Comparison of ENCODE assay signal across 22 mouse cellular contexts in genomic region chr4:141468576-141468975, GRCm38 (mm10). TPM values are rescaled to one million over a fixed set of nuclear protein-coding genes. Genes with fewer than 3 reads are reported as not detected.
A peak's percentile ranks its signal among the peaks of the same experiment; 100 is the strongest.
DNase-seq lines count a peak whose midpoint lies in the region; ATAC-seq and TF ChIP-seq lines count a peak whose summit lies in the region.
"Had no signal": no experiment of that assay in that cellular context is flagged by ENCODE, and none has a peak within 500 bp of the region (broad histone marks: within the 10 kb centered on the region; RNA-seq: fewer than 3 reads in every experiment).

No protein-coding gene starts in this region.

- H3K27me3 ChIP-seq in lung, embryonic 16.5 days (ENCODE audit: control insufficient read depth, insufficient read depth, low read depth, low read length), result no peaks in the 10 kb centered on the region
- H3K27me3 ChIP-seq in liver, embryonic 11.5 days (replicated peaks; ENCODE audit: control insufficient read depth, insufficient read depth, low read length), result no peaks in the 10 kb centered on the region
- H3K27me3 ChIP-seq in midbrain, embryonic 15.5 days (replicated peaks), result no peaks in the 10 kb centered on the region
- H3K27me3 ChIP-seq: limb, embryonic 13.5 days; neural tube, embryonic 13.5 days had no signal

- intact Hi-C loops in gastrocnemius, adult 2 months (cut with DNase I), result no loop called here

- H3K4me2 ChIP-seq in lung, embryonic 16.5 days (ENCODE audit: low read depth, low read length), result no peak overlapping the region
- H3K4me2 ChIP-seq in liver, embryonic 11.5 days, result no peak overlapping the region
- no peak overlapping the region for H3K4me2 ChIP-seq in midbrain, embryonic 15.5 days
- H3K4me2 ChIP-seq: limb, embryonic 13.5 days; neural tube, embryonic 13.5 days had no signal

- H3K4me3 ChIP-seq in gastrocnemius, adult 2 months, result no peak overlapping the region
- no peak overlapping the region for H3K4me3 ChIP-seq in lung, embryonic 16.5 days (ENCODE audit: low read length)
- no peak overlapping the region for H3K4me3 ChIP-seq in lung, adult 2 months (replicated peaks; ENCODE audit: extremely low read depth, low read depth, low read length)
- no peak overlapping the region for H3K4me3 ChIP-seq in liver, embryonic 11.5 days (ENCODE audit: low read depth, low read length)
- H3K4me3 ChIP-seq in midbrain, embryonic 15.5 days, result no peak overlapping the region
- H3K4me3 ChIP-seq: hindbrain, embryonic 10.5 days; left cerebral cortex, adult 2 months; limb, embryonic 13.5 days; neural tube, embryonic 13.5 days had no signal

- no peak overlapping the region for H3K9ac ChIP-seq in lung, embryonic 16.5 days (ENCODE audit: low read length)
- no peak overlapping the region for H3K9ac ChIP-seq in liver, embryonic 11.5 days (ENCODE audit: low read depth, low read length)
- H3K9ac ChIP-seq in midbrain, embryonic 15.5 days, result no peak overlapping the region
- H3K9ac ChIP-seq: limb, embryonic 13.5 days; neural tube, embryonic 13.5 days had no signal

- WGBS in lung, embryonic 16.5 days, result 45% methylated on average over 10 of the region's 10 CpGs
- WGBS in lung, adult 2 months, result 34% methylated on average over 10 of the region's 10 CpGs
- WGBS in liver, embryonic 11.5 days, result 74% methylated on average over 10 of the region's 10 CpGs
- 64% methylated on average over 10 of the region's 10 CpGs for WGBS in midbrain, embryonic 15.5 days

- H3K36me3 ChIP-seq in lung, embryonic 16.5 days (ENCODE audit: control insufficient read depth, insufficient read depth, low read length), result peaks cover 73% of the 10 kb centered on the region
- H3K36me3 ChIP-seq in liver, embryonic 11.5 days (ENCODE audit: control insufficient read depth, insufficient read depth, low read length), result peaks cover 75% of the 10 kb centered on the region
- peaks cover 76% of the 10 kb centered on the region for H3K36me3 ChIP-seq in midbrain, embryonic 15.5 days (replicated peaks)

- no peak overlapping the region for H3K27ac ChIP-seq in gastrocnemius, adult 2 months
- H3K27ac ChIP-seq in lung, embryonic 16.5 days (ENCODE audit: low read length), result no peak overlapping the region
- no peak overlapping the region for H3K27ac ChIP-seq in liver, embryonic 11.5 days (ENCODE audit: low read depth, low read length)
- no peak overlapping the region for H3K27ac ChIP-seq in midbrain, embryonic 15.5 days
- H3K27ac ChIP-seq: hindbrain, embryonic 10.5 days; left cerebral cortex, adult 2 months; limb, embryonic 13.5 days; neural tube, embryonic 13.5 days had no signal

- TF ChIP-seq CTCF in gastrocnemius, adult 2 months (IDR thresholded peaks at IDR 0.05), result no peak
- no peak for TF ChIP-seq CTCF in lung, adult 2 months (IDR thresholded peaks at IDR 0.05; ENCODE audit: insufficient read depth, low read length)

- peak; percentile 59 for DNase-seq in gastrocnemius, adult 2 months
- no peak for DNase-seq in gastrocnemius, postnatal 25 days
- DNase-seq in lung, adult 2 months, result no peak
- DNase-seq in brain, adult 2 months (ENCODE audit: low read depth, low spot score), result peak; percentile 68
- DNase-seq in cerebellum, postnatal 14 days, result peak; percentile 80 to 82
- DNase-seq in liver, embryonic 11.5 days (ENCODE audit: low spot score), result no peak
- DNase-seq: adrenal gland, postnatal 25 days; right cerebral cortex, postnatal 4 days had no signal

- ATAC-seq in lung, embryonic 16.5 days (ENCODE audit: low read depth), result peak; percentile 12; the same call in 1 of the 2 replicates
- ATAC-seq in liver, embryonic 11.5 days (replicated peaks; ENCODE audit: low FRiP score), result no peak
- no peak for ATAC-seq in midbrain, embryonic 15.5 days (replicated peaks)
- ATAC-seq: intestine, postnatal 0 days had no signal

- H3K4me1 ChIP-seq in lung, embryonic 16.5 days (replicated peaks; ENCODE audit: control insufficient read depth, insufficient read depth, low read length), result no peaks in the 10 kb centered on the region
- H3K4me1 ChIP-seq in lung, adult 2 months (ENCODE audit: control insufficient read depth, insufficient read depth, low read length), result no peaks in the 10 kb centered on the region
- H3K4me1 ChIP-seq in liver, embryonic 11.5 days (replicated peaks; ENCODE audit: control insufficient read depth, insufficient read depth, low read length), result no peaks in the 10 kb centered on the region; the same call in 1 of the 2 replicates
- no peaks in the 10 kb centered on the region for H3K4me1 ChIP-seq in midbrain, embryonic 15.5 days
- H3K4me1 ChIP-seq: limb, embryonic 13.5 days; neural tube, embryonic 13.5 days had no signal

- H3K9me3 ChIP-seq in lung, embryonic 16.5 days (ENCODE audit: control insufficient read depth, low read length), result no peaks in the 10 kb centered on the region
- no peaks in the 10 kb centered on the region for H3K9me3 ChIP-seq in liver, embryonic 11.5 days (ENCODE audit: control insufficient read depth, low read length)
- H3K9me3 ChIP-seq in midbrain, embryonic 15.5 days, result no peaks in the 10 kb centered on the region
- H3K9me3 ChIP-seq: hindbrain, embryonic 10.5 days; limb, embryonic 13.5 days; neural tube, embryonic 13.5 days had no signal

- TF ChIP-seq POLR2A in lung, adult 2 months (IDR thresholded peaks at IDR 0.05; ENCODE audit: borderline replicate concordance, extremely low read depth, low read depth, low read length), result no peak

RNA-seq across cellular contexts. Expression of gene Zbtb17, which starts 24.1 kb away (rescaled TPM):
- 10 to 100 TPM; 30.2 to 30.6 TPM for total RNA-seq in gastrocnemius, adult 2 months (2021)
- total RNA-seq in gastrocnemius, postnatal 25 days (2021), result 10 to 100 TPM; 24.7 to 25.5 TPM
- 30.6 and 30.8 TPM in 2 replicates for polyA plus RNA-seq in lung, embryonic 16.5 days (2015; fragmentation: Nextera tagmentation; extraction: Ambion mirVana)
- polyA plus RNA-seq in lung, adult 2 months (2012; rRNA removed), result 30.9 and 38.6 TPM in 2 replicates
- polyA plus RNA-seq in liver, embryonic 11.5 days (2014; fragmentation: Nextera tagmentation; extraction: Ambion mirVana), result 24.3 and 26.4 TPM in 2 replicates
- 49.4 and 49.7 TPM in 2 replicates for polyA plus RNA-seq in midbrain, embryonic 15.5 days (2015; fragmentation: Nextera tagmentation; extraction: Ambion mirVana)

RNA-seq across cellular contexts. Expression of gene Srarp, which starts 32.7 kb away (rescaled TPM):
- total RNA-seq in gastrocnemius, adult 2 months (2021), result 1 to 10 TPM in 1 of 2 experiments, under 1 TPM in 1; 0.92 to 1.6 TPM
- total RNA-seq in gastrocnemius, postnatal 25 days (2021), result 1 to 10 TPM in 1 of 2 experiments, under 1 TPM in 1; 0.91 to 1.0 TPM
- not detected in 2 replicates for polyA plus RNA-seq in lung, embryonic 16.5 days (2015; fragmentation: Nextera tagmentation; extraction: Ambion mirVana)
- 0.18 TPM in 1 of 2 replicates, not detected in the other for polyA plus RNA-seq in lung, adult 2 months (2012; rRNA removed)
- not detected in 2 replicates for polyA plus RNA-seq in liver, embryonic 11.5 days (2014; fragmentation: Nextera tagmentation; extraction: Ambion mirVana)
- polyA plus RNA-seq in midbrain, embryonic 15.5 days (2015; fragmentation: Nextera tagmentation; extraction: Ambion mirVana), result 0.32 and 0.50 TPM in 2 replicates
- total RNA-seq: adrenal gland, postnatal 25 days; G1E; gastrocnemius, postnatal 4 days; monocyte, adult 5-6 weeks had no signal
- polyA plus RNA-seq: embryonic facial prominence, embryonic 11.5 days; G1E; heart, embryonic 14.5 days; hindbrain, embryonic 10.5 days; intestine, postnatal 0 days; limb, embryonic 13.5 days; liver, embryonic 16.5 days; neural tube, embryonic 13.5 days had no signal

RNA-seq across cellular contexts. Expression of gene Hspb7, which starts 48.0 kb away (rescaled TPM):
- total RNA-seq in gastrocnemius, adult 2 months (2021), result 100 to 1,000 TPM; 223 to 468 TPM
- 1,000 to 10,000 TPM in 1 of 2 experiments, 100 to 1,000 TPM in 1; 347 to 1,168 TPM for total RNA-seq in gastrocnemius, postnatal 25 days (2021)
- polyA plus RNA-seq in lung, embryonic 16.5 days (2015; fragmentation: Nextera tagmentation; extraction: Ambion mirVana), result 6.4 and 10.6 TPM in 2 replicates
- polyA plus RNA-seq in lung, adult 2 months (2012; rRNA removed), result 19.6 and 29.1 TPM in 2 replicates
- 0.42 and 1.2 TPM in 2 replicates for polyA plus RNA-seq in liver, embryonic 11.5 days (2014; fragmentation: Nextera tagmentation; extraction: Ambion mirVana)
- polyA plus RNA-seq in midbrain, embryonic 15.5 days (2015; fragmentation: Nextera tagmentation; extraction: Ambion mirVana), result 0.14 TPM in 1 of 2 replicates, not detected in the other
- total RNA-seq: G1E; monocyte, adult 5-6 weeks had no signal
- polyA plus RNA-seq: G1E; hindbrain, embryonic 10.5 days; neural tube, embryonic 13.5 days had no signal

RNA-seq across cellular contexts. Expression of gene Clcnkb, which starts 52.8 kb away (rescaled TPM):
- total RNA-seq in gastrocnemius, adult 2 months (2021), result under 1 TPM in 1 of 2 experiments, not detected in 1; 0.25 TPM
- not detected for total RNA-seq in gastrocnemius, postnatal 25 days (2021)
- polyA plus RNA-seq in lung, embryonic 16.5 days (2015; fragmentation: Nextera tagmentation; extraction: Ambion mirVana), result 0.39 TPM in 1 of 2 replicates, not detected in the other
- 0.20 TPM in 1 of 2 replicates, not detected in the other for polyA plus RNA-seq in lung, adult 2 months (2012; rRNA removed)
- polyA plus RNA-seq in liver, embryonic 11.5 days (2014; fragmentation: Nextera tagmentation; extraction: Ambion mirVana), result not detected in 2 replicates
- not detected in 2 replicates for polyA plus RNA-seq in midbrain, embryonic 15.5 days (2015; fragmentation: Nextera tagmentation; extraction: Ambion mirVana)
- total RNA-seq: adrenal gland, postnatal 25 days; left cerebral cortex, adult 2 months; monocyte, adult 5-6 weeks had no signal
- polyA plus RNA-seq: embryonic facial prominence, embryonic 11.5 days; G1E; hindbrain, embryonic 10.5 days; intestine, postnatal 0 days; large intestine, adult 2 months; limb, embryonic 13.5 days; liver, embryonic 16.5 days; neural tube, embryonic 13.5 days had no signal

Comparison
In these comparisons a context has a peak if more than half of its experiments do, and no peak if none do; other contexts are left out.
1. DNase-seq: peak in gastrocnemius, adult 2 months (single experiment), brain, adult 2 months (single experiment) and cerebellum, postnatal 14 days (2 of 2); none in gastrocnemius, postnatal 25 days (single experiment), lung, adult 2 months (single experiment) and liver, embryonic 11.5 days (single experiment).